Mouse (Mus musculus) lung, embryonic 14.5 days (tissue): ENCODE data around the gene Wnk2. TPM values are rescaled to one million over a fixed set of nuclear protein-coding genes. Genes with fewer than 3 reads are reported as not detected.

Experiments used
- ATAC-seq: fragments of 200-750 bp; cut with Nextera tagmentation; 2 replicates; pipeline ENCODE4 v1.8.0; 2017; ENCODE audit warnings: mild to moderate bottlenecking, moderate TSS enrichment, moderate library complexity; ENCODE audit not compliant: insufficient read depth
- DNase-seq: peaks from one replicate; pipeline ENCODE4 v3.0.0-alpha.2; 2015
- H3K27ac ChIP-seq: fragments of 300-500 bp; sonication (generic); 2 replicates; pipeline ENCODE4 v1.5.1; 2014; ENCODE audit warnings: low read depth, mild to moderate bottlenecking, moderate library complexity
- H3K27me3 ChIP-seq: fragments of 300-500 bp; sonication (generic); 2 replicates; pipeline ENCODE4 v1.6.1; 2014; ENCODE audit warnings: low read length, control low read depth; ENCODE audit not compliant: insufficient read depth
- H3K36me3 ChIP-seq: fragments of 300-500 bp; sonication (generic); 2 replicates; pipeline ENCODE4 v1.6.1; 2014; ENCODE audit warnings: control low read depth; ENCODE audit not compliant: insufficient read depth
- H3K4me1 ChIP-seq: fragments of 300-500 bp; sonication (generic); 2 replicates; pipeline ENCODE4 v1.6.1; 2014; ENCODE audit warnings: antibody characterized with exemption, control low read depth; ENCODE audit not compliant: insufficient read depth
- H3K4me2 ChIP-seq: fragments of 300-500 bp; sonication (generic); 2 replicates; pipeline ENCODE4 v1.6.1; 2014; ENCODE audit warnings: mild to moderate bottlenecking
- H3K4me3 ChIP-seq: fragments of 300-500 bp; sonication (generic); 2 replicates; pipeline ENCODE4 v1.5.1; 2014; ENCODE audit warnings: low read depth, low read length
- H3K9ac ChIP-seq: fragments of 300-500 bp; sonication (generic); 2 replicates; pipeline ENCODE4 v1.6.1; 2014
- H3K9me3 ChIP-seq: fragments of 300-500 bp; sonication (generic); 2 replicates; pipeline ENCODE4 v1.6.1; 2016; ENCODE audit warnings: low read depth, low read length, control low read depth
- CTCF ChIP-seq: IDR thresholded peaks from 2 replicates; pipeline ENCODE4 v1.5.1; 2016; ENCODE audit warnings: antibody characterized with exemption, low read depth
- WGBS: fragments of 180-500 bp; shearing (Covaris S2); extraction: QIAGEN DNeasy Blood & Tissue Kit; methylation state at CpG from one replicate; pipeline ENCODE4 v1.1.7; 2014; 5-methylcytosine and 5-hydroxymethylcytosine counted together
- polyA plus RNA-seq: library from polyadenylated mRNA; unstranded; fragments of >200 nt; fragmentation: Nextera tagmentation; extraction: Ambion mirVana; gene quantifications from 2 replicates; pipeline ENCODE4 v1.2.1, GENCODE M21; 2014

Wnk2 gene
- 1.5 and 1.8 TPM in 2 replicates for polyA plus RNA-seq

- TF ChIP-seq CTCF: no peak
- peak within 1 kb of the TSS; percentile 96 for H3K4me2 ChIP-seq
- 1% methylated on average over 23 of the region's 43 CpGs for WGBS
- H3K9me3 ChIP-seq: no peaks in the 10 kb centered on the region
- H3K27ac ChIP-seq: no peak within 1 kb of the TSS
- H3K36me3 ChIP-seq: no peaks in the 10 kb centered on the region
- DNase-seq (peak; percentile 78), ATAC-seq (peak; percentile 53)
- peak within 1 kb of the TSS; percentile 58 for H3K9ac ChIP-seq
- H3K4me3 ChIP-seq: peak within 1 kb of the TSS; percentile 64
- H3K4me1 ChIP-seq: no peaks in the 10 kb centered on the region; the same call in 1 of the 2 replicates
- peaks cover 50% of the 10 kb centered on the region for H3K27me3 ChIP-seq
Observed at GRCm38 (mm10) chr13:49147858-49148226, at the start of gene Wnk2. TSS of gene Wnk2 (minus strand) at chr13:49148014.

GRCm38 (mm10) chr13:49196766-49197165, 49.0 kb upstream of the Wnk2 start:
- WGBS: 74% methylated on average over 6 of the region's 6 CpGs
- Histone ChIP-seq H3K27me3 (no peaks in the 10 kb centered on the region), H3K9me3 (no peaks in the 10 kb centered on the region), H3K4me1 (no peaks in the 10 kb centered on the region), H3K27ac (no peak overlapping the region), H3K4me3 (no peak overlapping the region), H3K9ac (no peak overlapping the region), H3K4me2 (no peak overlapping the region), H3K36me3 (peaks cover 5% of the 10 kb centered on the region; the same call in 1 of the 2 replicates)
- TF ChIP-seq CTCF: no peak
- DNase-seq (no peak), ATAC-seq (no peak)

GRCm38 (mm10) chr13:49196211-49196610, 48.4 kb upstream of the Wnk2 start:
- H3K9ac ChIP-seq: no peak overlapping the region
- H3K27ac ChIP-seq: no peak overlapping the region
- 83% methylated on average over 5 of the region's 5 CpGs for WGBS
- H3K36me3 ChIP-seq: peaks cover 5% of the 10 kb centered on the region; the same call in 1 of the 2 replicates
- no peaks in the 10 kb centered on the region for H3K27me3 ChIP-seq
- DNase-seq: no peak
- TF ChIP-seq CTCF: no peak
- no peak for ATAC-seq
- H3K4me3 ChIP-seq: no peak overlapping the region
- no peaks in the 10 kb centered on the region for H3K4me1 ChIP-seq
- H3K4me2 ChIP-seq: no peak overlapping the region
- no peaks in the 10 kb centered on the region for H3K9me3 ChIP-seq

- no peak overlapping the region for H3K9ac ChIP-seq
- H3K9me3 ChIP-seq: no peaks in the 10 kb centered on the region
- no peak overlapping the region for H3K27ac ChIP-seq
- DNase-seq (no peak), ATAC-seq (no peak)
- 85% methylated on average over 7 of the region's 7 CpGs for WGBS
- TF ChIP-seq CTCF: no peak
- no peak overlapping the region for H3K4me3 ChIP-seq
- H3K36me3 ChIP-seq: peaks cover 5% of the 10 kb centered on the region; the same call in 1 of the 2 replicates
- no peaks in the 10 kb centered on the region for H3K27me3 ChIP-seq
- H3K4me1 ChIP-seq: no peaks in the 10 kb centered on the region
- no peak overlapping the region for H3K4me2 ChIP-seq
Observed at GRCm38 (mm10) chr13:49195651-49196050, 47.8 kb upstream of the Wnk2 start.

GRCm38 (mm10) chr13:49194811-49195210, 47.0 kb upstream of the Wnk2 start:
- DNase-seq (no peak), ATAC-seq (no peak)
- no peak overlapping the region for H3K4me2 ChIP-seq
- no peak overlapping the region for H3K27ac ChIP-seq
- no peaks in the 10 kb centered on the region for H3K9me3 ChIP-seq
- no peaks in the 10 kb centered on the region for H3K4me1 ChIP-seq
- no peaks in the 10 kb centered on the region for H3K27me3 ChIP-seq
- no peak overlapping the region for H3K4me3 ChIP-seq
- H3K36me3 ChIP-seq: peaks cover 5% of the 10 kb centered on the region; the same call in 1 of the 2 replicates
- 95% methylated on average over 13 of the region's 13 CpGs for WGBS
- TF ChIP-seq CTCF: no peak
- H3K9ac ChIP-seq: no peak overlapping the region

- H3K9me3 ChIP-seq: no peaks in the 10 kb centered on the region
- no peaks in the 10 kb centered on the region for H3K27me3 ChIP-seq
- H3K36me3 ChIP-seq: peaks cover 5% of the 10 kb centered on the region; the same call in 1 of the 2 replicates
- DNase-seq: no peak
- H3K4me2 ChIP-seq: no peak overlapping the region
- no peak overlapping the region for H3K4me3 ChIP-seq
- no peaks in the 10 kb centered on the region for H3K4me1 ChIP-seq
- no peak overlapping the region for H3K9ac ChIP-seq
- TF ChIP-seq CTCF: no peak
- no peak for ATAC-seq
- no peak overlapping the region for H3K27ac ChIP-seq
- 91% methylated on average over 17 of the region's 17 CpGs for WGBS
Observed at GRCm38 (mm10) chr13:49193650-49194049, 45.8 kb upstream of the Wnk2 start.

- ATAC-seq: no peak
Observed at GRCm38 (mm10) chr13:49192156-49192855, 44.5 kb upstream of the Wnk2 start.

More at GRCm38 (mm10) chr13:49192156-49192855, 44.5 kb upstream of the Wnk2 start:
- DNase-seq: no peak
- Histone ChIP-seq H3K4me1 (peaks cover 8% of the 10 kb centered on the region; the same call in 1 of the 2 replicates), H3K9me3 (no peaks in the 10 kb centered on the region), H3K4me2 (no peak overlapping the region), H3K27ac (no peak overlapping the region), H3K36me3 (peaks cover 5% of the 10 kb centered on the region; the same call in 1 of the 2 replicates), H3K9ac (no peak overlapping the region), H3K27me3 (no peaks in the 10 kb centered on the region), H3K4me3 (no peak overlapping the region)
- 67% methylated on average over 16 of the region's 16 CpGs for WGBS
- no peak for TF ChIP-seq CTCF
